Mouse (Mus musculus): ENCODE measurements at regions not wholly inside any gene's neighbourhood (a gene's known extent, or its start where the extent isn't known, plus 50 kb on each side); places are given as distances from the start of the nearest gene placed in this dataset.

GRCm38 (mm10) chr15:62644296-62644695 lies 1200.7 kb downstream of the Gsdmc2 start:
- no peak for DNase-seq (ENCODE audit: inconsistent ontology term)

GRCm38 (mm10) chr15:62641051-62641710 lies 1203.8 kb downstream of the Gsdmc2 start:
- peak; percentile 24 for DNase-seq (ENCODE audit: inconsistent ontology term)

- DNase-seq (ENCODE audit: inconsistent ontology term): no peak
Measured at GRCm38 (mm10) chr15:62625406-62625805, 1219.6 kb downstream of the Gsdmc2 start.

- no peak for DNase-seq (ENCODE audit: inconsistent ontology term)
Measured at GRCm38 (mm10) chr15:62616042-62616441, 1228.9 kb downstream of the Gsdmc2 start.

GRCm38 (mm10) chr15:62596735-62597134 lies 1248.2 kb downstream of the Gsdmc2 start:
- DNase-seq (ENCODE audit: inconsistent ontology term): no peak

GRCm38 (mm10) chr15:62588580-62588979 lies 1256.4 kb downstream of the Gsdmc2 start:
- DNase-seq (ENCODE audit: inconsistent ontology term): peak; percentile 17

GRCm38 (mm10) chr15:62578788-62579187 lies 1266.2 kb downstream of the Gsdmc2 start:
- DNase-seq (ENCODE audit: inconsistent ontology term): no peak

GRCm38 (mm10) chr15:62575791-62576190 lies 1269.2 kb downstream of the Gsdmc2 start:
- DNase-seq (ENCODE audit: inconsistent ontology term): peak; percentile 17

GRCm38 (mm10) chr15:62571803-62572202 lies 1273.2 kb downstream of the Gsdmc2 start:
- no peak for DNase-seq (ENCODE audit: inconsistent ontology term)

GRCm38 (mm10) chr15:62568788-62569713 lies 1275.9 kb downstream of the Gsdmc2 start:
- DNase-seq (ENCODE audit: inconsistent ontology term): peak; percentile 56

- DNase-seq (ENCODE audit: inconsistent ontology term): no peak
Measured at GRCm38 (mm10) chr15:62567431-62567830, 1277.5 kb downstream of the Gsdmc2 start.

- peak; percentile 54 for DNase-seq (ENCODE audit: inconsistent ontology term)
Measured at GRCm38 (mm10) chr15:62566106-62566511, 1278.9 kb downstream of the Gsdmc2 start.

- no peak for DNase-seq (ENCODE audit: inconsistent ontology term)
Measured at GRCm38 (mm10) chr15:62533233-62533632, 1311.7 kb downstream of the Gsdmc2 start.

- DNase-seq (ENCODE audit: inconsistent ontology term): no peak
Measured at GRCm38 (mm10) chr15:62528975-62529374, 1316.0 kb downstream of the Gsdmc2 start.

- no peak for DNase-seq (ENCODE audit: inconsistent ontology term)
Measured at GRCm38 (mm10) chr15:62524628-62525027, 1320.3 kb downstream of the Gsdmc2 start.

GRCm38 (mm10) chr15:62524135-62524534 lies 1320.8 kb downstream of the Gsdmc2 start:
- no peak for DNase-seq (ENCODE audit: inconsistent ontology term)

- no peak for DNase-seq (ENCODE audit: inconsistent ontology term)
Measured at GRCm38 (mm10) chr15:62513462-62513861, 1331.5 kb downstream of the Gsdmc2 start.

GRCm38 (mm10) chr15:62511461-62511860 lies 1333.5 kb downstream of the Gsdmc2 start:
- no peak for DNase-seq (ENCODE audit: inconsistent ontology term)

- DNase-seq (ENCODE audit: inconsistent ontology term): no peak
Measured at GRCm38 (mm10) chr15:62503866-62504265, 1341.1 kb downstream of the Gsdmc2 start.

- peak; percentile 87 for DNase-seq (ENCODE audit: inconsistent ontology term)
Measured at GRCm38 (mm10) chr15:62500966-62501365, 1344.0 kb downstream of the Gsdmc2 start.

GRCm38 (mm10) chr15:62500522-62500921 lies 1344.5 kb downstream of the Gsdmc2 start:
- DNase-seq (ENCODE audit: inconsistent ontology term): no peak

GRCm38 (mm10) chr15:62496193-62496592 lies 1348.8 kb downstream of the Gsdmc2 start:
- DNase-seq (ENCODE audit: inconsistent ontology term): peak; percentile 22

GRCm38 (mm10) chr15:62492350-62492749 lies 1352.6 kb downstream of the Gsdmc2 start:
- DNase-seq (ENCODE audit: inconsistent ontology term): no peak

All from Muller cell, postnatal 12 days (primary cell).